Mouse (Mus musculus) ES-Bruce4 (cell line): ENCODE measurements around the gene Tex9.

ENCODE experiments used
- CTCF ChIP-seq: IDR thresholded peaks from one replicate; pipeline ENCODE4 v1.8.1; 2011; ENCODE audit warnings: low read depth, low read length
- EP300 ChIP-seq: IDR thresholded peaks from 2 replicates; pipeline ENCODE4 v1.6.1; 2011; ENCODE audit warnings: low read depth, low read length; ENCODE audit not compliant: insufficient read depth
- POLR2A ChIP-seq: IDR thresholded peaks from one replicate; pipeline ENCODE4 v1.8.1; 2011; ENCODE audit warnings: low read length; ENCODE audit not compliant: insufficient read depth

- TF ChIP-seq CTCF = no peak
- no peak for TF ChIP-seq EP300
- TF ChIP-seq POLR2A = no peak
These were observed 23.4 kb downstream of the Tex9 start for GRCm38 (mm10) chr9:72468616-72469015.
